19 mouse cellular contexts compared by ENCODE assay signal in genomic region chr6:68481137-68481536, GRCm38 (mm10).
"Had no signal": no experiment of that assay in that cellular context is flagged by ENCODE, and none has a peak within 500 bp of the region (broad histone marks: within the 10 kb centered on the region; RNA-seq: fewer than 3 reads in every experiment).

No protein-coding gene starts in this region.

- H3K4me2 ChIP-seq: liver, embryonic 15.5 days; lung, embryonic 15.5 days; midbrain, embryonic 11.5 days; midbrain, embryonic 13.5 days; midbrain, embryonic 15.5 days; neural tube, embryonic 12.5 days; stomach, embryonic 15.5 days had no signal

- ATAC-seq: liver, postnatal 0 days; lung, postnatal 0 days; midbrain, embryonic 13.5 days; midbrain, embryonic 15.5 days had no signal

- H3K9ac ChIP-seq: liver, embryonic 15.5 days; liver, postnatal 0 days; lung, embryonic 15.5 days; midbrain, embryonic 13.5 days; midbrain, embryonic 15.5 days; neural tube, embryonic 12.5 days; stomach, embryonic 15.5 days had no signal

- DNase-seq: liver, postnatal 0 days; lung, adult 2 months; lung, postnatal 14 days; lung, postnatal 36 days; right cerebral cortex, postnatal 14 days; thymus, adult 2 months; thymus, postnatal 25 days; thymus, postnatal 4 days had no signal

- H3K27me3 ChIP-seq: liver, embryonic 15.5 days; lung, embryonic 15.5 days; megakaryocyte, embryonic 14.5 days; midbrain, embryonic 13.5 days; midbrain, embryonic 15.5 days; neural tube, embryonic 12.5 days; stomach, embryonic 15.5 days had no signal

- H3K27ac ChIP-seq: liver, embryonic 15.5 days; lung, embryonic 15.5 days; macrophage; midbrain, embryonic 13.5 days; midbrain, embryonic 15.5 days; neural tube, embryonic 12.5 days; stomach, embryonic 15.5 days; stomach, postnatal 0 days had no signal

- H3K9me3 ChIP-seq: liver, embryonic 15.5 days; lung, embryonic 15.5 days; megakaryocyte, embryonic 14.5 days; midbrain, embryonic 15.5 days; stomach, embryonic 15.5 days had no signal

- H3K4me3 ChIP-seq: liver, embryonic 15.5 days; lung, embryonic 15.5 days; megakaryocyte, embryonic 14.5 days; midbrain, embryonic 13.5 days; midbrain, embryonic 15.5 days; neural tube, embryonic 12.5 days; stomach, embryonic 15.5 days had no signal

- H3K4me1 ChIP-seq: liver, embryonic 15.5 days; lung, embryonic 15.5 days; megakaryocyte, embryonic 14.5 days; midbrain, embryonic 13.5 days; midbrain, embryonic 15.5 days; neural tube, embryonic 12.5 days; stomach, embryonic 15.5 days had no signal

- H3K36me3 ChIP-seq: liver, embryonic 15.5 days; lung, embryonic 15.5 days; midbrain, embryonic 13.5 days; midbrain, embryonic 15.5 days; neural tube, embryonic 12.5 days; stomach, embryonic 15.5 days had no signal
